Mouse (Mus musculus): ENCODE data around the gene Ccdc155. TPM values are rescaled to one million over a fixed set of nuclear protein-coding genes. Genes with fewer than 3 reads are reported as not detected.
"Not testable (repeated sequence)": the region's sequence is repeated elsewhere in the genome, so short reads cannot be mapped to it uniquely, and the experiment has no call there.

Ccdc155 gene
- polyA plus RNA-seq, 1 experiment from 2014 or later = 0.07 TPM

- WGBS (ENCODE audit: insufficient replicate concordance) = 1% methylated on average over 13 of the region's 13 CpGs
Observed at GRCm38 (mm10) chr7:45175398-45175797, 29.3 kb downstream of the Ccdc155 start.

DNA sequence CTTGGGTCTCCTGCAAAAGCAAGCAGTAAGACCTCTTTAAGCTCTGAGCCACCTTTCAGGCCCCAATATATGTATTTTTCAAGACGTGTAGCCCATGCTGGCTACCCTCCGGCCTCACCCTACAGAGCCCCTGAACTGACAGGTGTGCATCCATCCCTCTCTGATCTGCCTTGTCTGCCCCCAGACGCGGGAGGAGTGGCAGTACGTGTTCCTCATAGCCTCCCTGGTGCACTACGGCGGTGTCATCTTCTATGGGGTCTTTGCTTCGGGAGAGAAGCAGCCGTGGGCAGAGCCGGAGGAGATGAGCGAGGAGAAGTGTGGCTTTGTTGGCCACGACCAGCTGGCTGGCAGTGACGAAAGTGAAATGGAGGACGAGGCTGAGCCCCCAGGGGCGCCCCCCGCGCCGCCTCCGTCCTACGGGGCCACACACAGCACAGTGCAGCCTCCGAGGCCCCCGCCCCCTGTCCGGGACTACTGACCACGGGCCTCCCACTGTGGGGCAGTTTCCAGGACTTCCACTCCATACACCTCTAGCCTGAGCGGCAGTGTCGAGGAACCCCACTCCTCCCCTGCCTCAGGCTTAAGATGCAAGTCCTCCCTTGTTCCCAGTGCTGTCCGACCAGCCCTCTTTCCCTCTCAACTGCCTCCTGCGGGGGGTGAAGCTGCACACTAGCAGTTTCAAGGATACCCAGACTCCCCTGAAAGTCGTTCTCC, 30.0 kb downstream of the Ccdc155 start:
- no peak overlapping the region for H3K4me2 ChIP-seq
- peaks cover 96% of the 10 kb centered on the region for H3K27me3 ChIP-seq
- no peak for ATAC-seq (ENCODE audit: insufficient read depth)

More at GRCm38 (mm10) chr7:45175398-45175797, 29.3 kb downstream of the Ccdc155 start:
- no peak overlapping the region for H3K27ac ChIP-seq (replicated peaks)
- H3K4me1 ChIP-seq (replicated peaks) = peaks cover 3% of the 10 kb centered on the region; the same call in 1 of the 2 replicates
- no peaks in the 10 kb centered on the region for H3K36me3 ChIP-seq (replicated peaks)
- no peak overlapping the region for H3K4me3 ChIP-seq (replicated peaks)
- peaks cover 96% of the 10 kb centered on the region for H3K27me3 ChIP-seq
- ATAC-seq (ENCODE audit: insufficient read depth) = no peak
- H3K4me2 ChIP-seq = no peak overlapping the region
- no peaks in the 10 kb centered on the region for H3K9me3 ChIP-seq (replicated peaks)
- H3K9ac ChIP-seq = no peak overlapping the region

DNA sequence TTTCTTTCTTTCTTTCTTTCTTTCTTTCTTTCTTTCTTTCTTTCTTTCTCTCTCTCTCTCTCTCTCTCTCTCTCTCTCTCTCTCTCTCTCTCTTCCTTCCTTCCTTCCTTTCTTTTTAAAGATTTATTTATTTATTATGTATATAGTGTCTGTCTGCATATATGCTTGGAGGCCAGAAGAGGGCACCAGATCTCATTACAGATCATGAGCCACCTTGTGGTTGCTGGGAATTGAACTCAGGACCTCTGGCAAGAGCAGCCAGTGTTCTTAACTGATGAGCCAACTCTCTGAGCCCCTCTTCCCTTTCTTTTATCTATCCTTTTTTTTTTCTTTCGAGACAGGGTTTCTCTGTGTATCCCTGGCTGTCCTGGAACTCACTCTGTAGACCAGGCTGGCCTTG, 30.9 kb downstream of the Ccdc155 start:
- 43% methylated on average over 1 of the region's 1 CpGs for WGBS (ENCODE audit: insufficient replicate concordance)
- H3K27ac ChIP-seq (replicated peaks); H3K4me1 ChIP-seq (replicated peaks); H3K4me2 ChIP-seq; H3K36me3 ChIP-seq (replicated peaks); ATAC-seq (ENCODE audit: insufficient read depth); H3K4me3 ChIP-seq (replicated peaks); H3K9ac ChIP-seq: not testable (repeated sequence)
- Histone ChIP-seq H3K27me3 (peaks cover 96% of the 10 kb centered on the region), H3K9me3 (replicated peaks) (peaks cover 13% of the 10 kb centered on the region)

More for the DNA sequence above, 30.0 kb downstream of the Ccdc155 start:
- 3% methylated on average over 29 of the region's 29 CpGs for WGBS (ENCODE audit: insufficient replicate concordance)
- H3K9me3 ChIP-seq (replicated peaks) = peaks cover 7% of the 10 kb centered on the region
- H3K4me3 ChIP-seq (replicated peaks) = no peak overlapping the region
- peaks cover 3% of the 10 kb centered on the region; the same call in 1 of the 2 replicates for H3K4me1 ChIP-seq (replicated peaks)
- H3K27ac ChIP-seq (replicated peaks) = no peak overlapping the region
- no peak overlapping the region for H3K9ac ChIP-seq
- H3K36me3 ChIP-seq (replicated peaks) = no peaks in the 10 kb centered on the region

DNA sequence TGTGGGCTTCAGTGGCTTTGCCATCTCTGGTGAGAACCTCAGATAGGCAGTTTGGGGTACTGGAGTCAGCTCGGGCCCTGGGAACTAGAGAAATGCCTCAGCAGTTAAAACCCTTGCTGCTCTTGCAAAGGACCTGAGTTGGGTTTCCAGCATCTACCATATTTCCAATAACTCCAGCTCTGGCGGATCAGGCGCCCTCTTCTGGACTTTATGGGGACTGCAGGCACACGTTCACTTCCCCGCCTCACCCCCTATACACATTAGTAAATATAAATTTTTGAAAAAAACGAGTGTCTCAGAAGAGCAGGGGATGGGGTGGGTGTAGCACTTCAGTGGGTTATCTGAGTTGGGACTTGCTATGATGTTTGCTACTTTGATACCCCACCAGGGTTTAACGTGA, 31.7 kb downstream of the Ccdc155 start:
- no peak for ATAC-seq (ENCODE audit: insufficient read depth)
- no peak overlapping the region for H3K27ac ChIP-seq (replicated peaks)
- peaks cover 13% of the 10 kb centered on the region for H3K9me3 ChIP-seq (replicated peaks)
- no peak overlapping the region for H3K4me3 ChIP-seq (replicated peaks)
- peaks cover 3% of the 10 kb centered on the region; the same call in 1 of the 2 replicates for H3K4me1 ChIP-seq (replicated peaks)
- H3K36me3 ChIP-seq (replicated peaks) = no peaks in the 10 kb centered on the region
- 46% methylated on average over 7 of the region's 7 CpGs for WGBS (ENCODE audit: insufficient replicate concordance)
- no peak overlapping the region for H3K4me2 ChIP-seq
- peaks cover 96% of the 10 kb centered on the region for H3K27me3 ChIP-seq
- no peak overlapping the region for H3K9ac ChIP-seq

DNA sequence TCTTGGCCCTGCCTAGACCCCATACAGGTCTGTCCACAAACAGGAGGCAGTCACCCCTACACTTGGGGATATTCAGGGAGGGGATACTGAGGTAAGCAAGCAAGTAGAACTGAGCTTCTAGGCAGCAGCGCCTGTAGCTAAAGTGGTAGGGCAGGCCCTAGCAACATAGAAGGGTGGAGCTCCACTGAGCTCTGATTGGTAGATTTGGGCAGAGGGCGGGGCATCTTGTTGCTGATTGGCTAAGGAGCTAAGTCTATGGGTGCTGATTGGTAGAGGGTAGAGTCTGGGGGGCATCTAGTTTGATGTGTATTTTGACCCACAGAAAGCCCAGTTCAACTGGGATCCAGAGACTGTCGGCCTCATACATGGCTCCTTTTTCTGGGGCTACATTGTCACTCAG, 35.2 kb downstream of the Ccdc155 start:
- no peak for ATAC-seq (ENCODE audit: insufficient read depth)
- H3K9ac ChIP-seq = no peak overlapping the region
- no peak overlapping the region for H3K4me2 ChIP-seq
- H3K27me3 ChIP-seq = peaks cover 96% of the 10 kb centered on the region
- peaks cover 13% of the 10 kb centered on the region for H3K9me3 ChIP-seq (replicated peaks)
- no peaks in the 10 kb centered on the region for H3K36me3 ChIP-seq (replicated peaks)
- WGBS (ENCODE audit: insufficient replicate concordance) = 66% methylated on average over 3 of the region's 3 CpGs
- no peak overlapping the region for H3K27ac ChIP-seq (replicated peaks)
- H3K4me1 ChIP-seq (replicated peaks) = no peaks in the 10 kb centered on the region
- H3K4me3 ChIP-seq (replicated peaks) = no peak overlapping the region

DNA sequence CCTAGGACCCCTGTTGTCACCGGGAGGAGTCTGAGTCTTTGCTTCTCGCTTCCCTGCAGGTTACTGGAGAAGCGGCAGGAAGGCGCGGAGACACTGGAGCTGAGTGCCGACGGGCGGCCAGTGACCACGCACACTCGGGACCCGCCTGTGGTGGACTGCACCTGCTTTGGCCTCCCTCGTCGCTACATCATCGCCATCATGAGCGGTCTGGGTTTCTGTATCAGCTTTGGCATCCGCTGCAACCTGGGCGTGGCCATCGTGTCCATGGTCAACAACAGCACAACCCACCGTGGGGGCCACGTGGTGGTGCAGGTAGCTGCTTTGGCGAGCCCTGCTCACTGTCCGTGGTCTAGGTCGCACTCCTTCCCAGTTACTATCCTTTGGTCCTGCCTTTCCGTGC, 36.0 kb downstream of the Ccdc155 start:
- 7% methylated on average over 24 of the region's 24 CpGs for WGBS (ENCODE audit: insufficient replicate concordance)
- no peak overlapping the region for H3K9ac ChIP-seq
- H3K9me3 ChIP-seq (replicated peaks) = peaks cover 13% of the 10 kb centered on the region
- ATAC-seq (ENCODE audit: insufficient read depth) = no peak
- no peak overlapping the region for H3K4me2 ChIP-seq
- peaks cover 97% of the 10 kb centered on the region for H3K27me3 ChIP-seq
- H3K27ac ChIP-seq (replicated peaks) = no peak overlapping the region
- H3K4me1 ChIP-seq (replicated peaks) = peaks cover 6% of the 10 kb centered on the region
- H3K36me3 ChIP-seq (replicated peaks) = no peaks in the 10 kb centered on the region
- no peak overlapping the region for H3K4me3 ChIP-seq (replicated peaks)

GRCm38 (mm10) chr7:45167761-45168445, 36.8 kb downstream of the Ccdc155 start:
- Histone ChIP-seq H3K9ac (no peak overlapping the region), H3K4me3 (replicated peaks) (no peak overlapping the region), H3K27me3 (peaks cover 99% of the 10 kb centered on the region), H3K4me2 (no peak overlapping the region), H3K9me3 (replicated peaks) (peaks cover 13% of the 10 kb centered on the region), H3K4me1 (replicated peaks) (peaks cover 8% of the 10 kb centered on the region), H3K36me3 (replicated peaks) (no peaks in the 10 kb centered on the region), H3K27ac (replicated peaks) (no peak overlapping the region)
- WGBS (ENCODE audit: insufficient replicate concordance) = 4% methylated on average over 19 of the region's 19 CpGs
- no peak for ATAC-seq (ENCODE audit: insufficient read depth)

GRCm38 (mm10) chr7:45166950-45167401, 37.7 kb downstream of the Ccdc155 start:
- ATAC-seq (ENCODE audit: insufficient read depth) = no peak
- H3K27me3 ChIP-seq = peaks cover 98% of the 10 kb centered on the region
- 16% methylated on average over 10 of the region's 10 CpGs for WGBS (ENCODE audit: insufficient replicate concordance)

GRCm38 (mm10) chr7:45165701-45166100, 39.0 kb downstream of the Ccdc155 start:
- no peak for ATAC-seq (ENCODE audit: insufficient read depth)
- H3K4me2 ChIP-seq = no peak overlapping the region
- H3K4me1 ChIP-seq (replicated peaks) = peaks cover 21% of the 10 kb centered on the region
- H3K36me3 ChIP-seq (replicated peaks) = no peaks in the 10 kb centered on the region
- H3K27ac ChIP-seq (replicated peaks) = no peak overlapping the region
- H3K9me3 ChIP-seq (replicated peaks) = peaks cover 13% of the 10 kb centered on the region
- H3K27me3 ChIP-seq = peaks cover 85% of the 10 kb centered on the region
- 49% methylated on average over 11 of the region's 11 CpGs for WGBS (ENCODE audit: insufficient replicate concordance)
- H3K4me3 ChIP-seq (replicated peaks) = no peak overlapping the region
- no peak overlapping the region for H3K9ac ChIP-seq

More at GRCm38 (mm10) chr7:45166950-45167401, 37.7 kb downstream of the Ccdc155 start:
- H3K4me1 ChIP-seq (replicated peaks) = peaks cover 15% of the 10 kb centered on the region
- no peaks in the 10 kb centered on the region for H3K36me3 ChIP-seq (replicated peaks)
- H3K4me3 ChIP-seq (replicated peaks) = no peak overlapping the region
- no peak overlapping the region for H3K27ac ChIP-seq (replicated peaks)
- no peak overlapping the region for H3K4me2 ChIP-seq
- no peak overlapping the region for H3K9ac ChIP-seq
- peaks cover 13% of the 10 kb centered on the region for H3K9me3 ChIP-seq (replicated peaks)

DNA sequence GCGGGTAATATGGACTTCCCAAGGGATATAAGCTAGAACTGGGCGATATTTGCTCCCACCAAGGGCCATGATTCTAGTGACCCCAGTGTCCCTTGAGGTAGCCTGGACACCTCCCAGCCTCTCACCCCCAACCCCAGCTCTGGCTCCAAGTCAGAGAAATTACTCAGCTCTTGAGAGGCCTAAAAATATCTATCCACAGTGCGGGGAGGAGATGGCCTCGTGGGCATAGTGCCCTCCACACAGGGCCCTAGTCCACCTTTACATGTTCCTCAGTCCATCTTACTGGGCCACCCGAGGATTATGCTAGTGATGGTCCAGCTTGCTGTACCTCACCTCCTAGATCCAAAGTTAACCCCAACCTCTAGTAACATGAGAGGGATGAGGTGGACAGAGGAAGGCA, 39.9 kb downstream of the Ccdc155 start:
- Histone ChIP-seq H3K9me3 (replicated peaks) (peaks cover 7% of the 10 kb centered on the region), H3K27me3 (peaks cover 77% of the 10 kb centered on the region), H3K36me3 (replicated peaks) (no peaks in the 10 kb centered on the region; the same call in 1 of the 2 replicates), H3K4me2 (no peak overlapping the region), H3K4me3 (replicated peaks) (no peak overlapping the region), H3K4me1 (replicated peaks) (peaks cover 21% of the 10 kb centered on the region), H3K27ac (replicated peaks) (no peak overlapping the region), H3K9ac (no peak overlapping the region)
- no peak for ATAC-seq (ENCODE audit: insufficient read depth)
- WGBS (ENCODE audit: insufficient replicate concordance) = 49% methylated on average over 5 of the region's 5 CpGs

- Histone ChIP-seq H3K36me3 (replicated peaks) (no peaks in the 10 kb centered on the region; the same call in 1 of the 2 replicates), H3K4me2 (peak within 1 kb of the TSS; percentile 75), H3K9me3 (replicated peaks) (no peaks in the 10 kb centered on the region), H3K27ac (replicated peaks) (no peak within 1 kb of the TSS), H3K4me3 (replicated peaks) (peak within 1 kb of the TSS; percentile 51), H3K9ac (no peak within 1 kb of the TSS), H3K4me1 (replicated peaks) (peaks cover 21% of the 10 kb centered on the region), H3K27me3 (peaks cover 68% of the 10 kb centered on the region)
- 4% methylated on average over 40 of the region's 41 CpGs for WGBS (ENCODE audit: insufficient replicate concordance)
- peak; percentile 27; the same call in 1 of the 2 replicates for ATAC-seq (ENCODE audit: insufficient read depth)
Observed at GRCm38 (mm10) chr7:45163735-45164490, 40.8 kb downstream of the Ccdc155 start, which contains the start of gene Slc17a7. TSS of gene Slc17a7 (plus strand) at chr7:45163949.
